Mouse (Mus musculus) small intestine, adult 2 months (tissue): Measurements from ENCODE around the gene Dnase1l1. TPM values are rescaled to one million over a fixed set of nuclear protein-coding genes. Genes with fewer than 3 reads are reported as not detected.

ENCODE experiments used
- H3K27ac ChIP-seq: fragments of 200-500 bp; 2 replicates; pipeline ENCODE4 v1.5.1; 2012; ENCODE audit warnings: low read depth, low read length, control low read depth, inconsistent platforms; ENCODE audit not compliant: insufficient read depth
- H3K27me3 ChIP-seq: fragments of 200-500 bp; 2 replicates; pipeline ENCODE4 v1.6.1; 2012; ENCODE audit warnings: mild to moderate bottlenecking, moderate library complexity, low read length, inconsistent platforms; ENCODE audit not compliant: control insufficient read depth, insufficient read depth
- H3K36me3 ChIP-seq: fragments of 200-500 bp; 2 replicates; pipeline ENCODE4 v1.6.1; 2012; ENCODE audit warnings: mild to moderate bottlenecking, low read length, control low read depth, inconsistent platforms; ENCODE audit not compliant: control insufficient read depth, insufficient read depth
- H3K4me1 ChIP-seq: fragments of 200-500 bp; 2 replicates; pipeline ENCODE4 v1.6.1; 2012; ENCODE audit warnings: low read length, inconsistent platforms, mixed read lengths; ENCODE audit not compliant: control insufficient read depth, insufficient read depth, insufficient read length
- H3K4me3 ChIP-seq: fragments of 200-500 bp; 2 replicates; pipeline ENCODE4 v1.5.1; 2012; ENCODE audit warnings: low read depth, mild to moderate bottlenecking, control low read depth, inconsistent platforms, low read length, moderate library complexity
- CTCF ChIP-seq: fragments of 200-500 bp; IDR thresholded peaks from 2 replicates; pipeline ENCODE4 v1.5.1; 2012; ENCODE audit warnings: low read depth, mild to moderate bottlenecking, control low read depth, inconsistent platforms, low read length, moderate library complexity, mixed read lengths; ENCODE audit not compliant: insufficient replicate concordance, insufficient read length; ENCODE audit errors: extremely low read depth
- POLR2A ChIP-seq: fragments of 200-500 bp; IDR thresholded peaks from 2 replicates; pipeline ENCODE4 v1.6.1; 2012; ENCODE audit warnings: low read depth, mild to moderate bottlenecking, control low read depth, inconsistent platforms, low read length, moderate library complexity
- WGBS: fragments of 180-500 bp; shearing (Covaris S2); methylation state at CpG from one replicate; pipeline ENCODE4 v1.1.7; 2018; 5-methylcytosine and 5-hydroxymethylcytosine counted together
- polyA plus RNA-seq: library from polyadenylated mRNA; depleted of rRNA; stranded (reverse); fragments of >200 nt; gene quantifications from 2 replicates; pipeline ENCODE4 v1.2.3, GENCODE M21; 2012

The Dnase1l1 gene
- polyA plus RNA-seq, 1 experiment: 13.9 TPM

GRCm38 (mm10) chrX:74245687-74246086, 36.5 kb downstream of the Dnase1l1 start:
- peak overlapping the region; percentile 69 for H3K27ac ChIP-seq
- no peaks in the 10 kb centered on the region for H3K27me3 ChIP-seq
- H3K36me3 ChIP-seq: peaks cover 6% of the 10 kb centered on the region; the same call in 1 of the 2 replicates
- 28% methylated on average over 21 of the region's 21 CpGs for WGBS
- H3K4me1 ChIP-seq: no peaks in the 10 kb centered on the region
- TF ChIP-seq CTCF (no peak), POLR2A (no peak)
- peak overlapping the region; percentile 85 for H3K4me3 ChIP-seq

GRCm38 (mm10) chrX:74245107-74245506, 37.0 kb downstream of the Dnase1l1 start:
- peaks cover 7% of the 10 kb centered on the region for H3K36me3 ChIP-seq
- no peak for TF ChIP-seq POLR2A
- TF ChIP-seq CTCF: no peak
- peak overlapping the region; percentile 69 for H3K27ac ChIP-seq
- no peak overlapping the region for H3K4me3 ChIP-seq
- H3K4me1 ChIP-seq: no peaks in the 10 kb centered on the region
- 70% methylated on average over 1 of the region's 1 CpGs for WGBS
- no peaks in the 10 kb centered on the region for H3K27me3 ChIP-seq

GRCm38 (mm10) chrX:74244614-74245083, 37.5 kb downstream of the Dnase1l1 start:
- TF ChIP-seq CTCF: no peak
- TF ChIP-seq POLR2A: no peak
- Histone ChIP-seq H3K27me3 (no peaks in the 10 kb centered on the region), H3K4me1 (no peaks in the 10 kb centered on the region), H3K36me3 (peaks cover 8% of the 10 kb centered on the region), H3K4me3 (no peak overlapping the region), H3K27ac (peak overlapping the region; percentile 69)
- 76% methylated on average over 3 of the region's 3 CpGs for WGBS

GRCm38 (mm10) chrX:74243807-74244206, 38.3 kb downstream of the Dnase1l1 start:
- H3K27ac ChIP-seq: peak overlapping the region; percentile 69
- 60% methylated on average over 3 of the region's 3 CpGs for WGBS
- peak overlapping the region; percentile 19 for H3K4me3 ChIP-seq
- peaks cover 8% of the 10 kb centered on the region for H3K36me3 ChIP-seq
- no peaks in the 10 kb centered on the region for H3K27me3 ChIP-seq
- H3K4me1 ChIP-seq: no peaks in the 10 kb centered on the region
- TF ChIP-seq POLR2A (no peak), CTCF (no peak)

GRCm38 (mm10) chrX:74243396-74243795, 38.7 kb downstream of the Dnase1l1 start:
- WGBS: 66% methylated on average over 2 of the region's 2 CpGs
- Histone ChIP-seq H3K4me1 (no peaks in the 10 kb centered on the region), H3K4me3 (no peak overlapping the region), H3K27me3 (no peaks in the 10 kb centered on the region), H3K27ac (peak overlapping the region; percentile 69), H3K36me3 (peaks cover 8% of the 10 kb centered on the region)
- TF ChIP-seq POLR2A: no peak
- no peak for TF ChIP-seq CTCF

GRCm38 (mm10) chrX:74240332-74240731, 41.8 kb downstream of the Dnase1l1 start:
- H3K27me3 ChIP-seq: no peaks in the 10 kb centered on the region
- H3K4me3 ChIP-seq: no peak overlapping the region
- 84% methylated on average over 4 of the region's 4 CpGs for WGBS
- no peak overlapping the region for H3K27ac ChIP-seq
- H3K4me1 ChIP-seq: no peaks in the 10 kb centered on the region
- no peak for TF ChIP-seq CTCF
- no peak for TF ChIP-seq POLR2A
- H3K36me3 ChIP-seq: peaks cover 19% of the 10 kb centered on the region

- Histone ChIP-seq H3K27ac (no peak overlapping the region), H3K36me3 (peaks cover 25% of the 10 kb centered on the region), H3K4me1 (no peaks in the 10 kb centered on the region), H3K4me3 (no peak overlapping the region), H3K27me3 (no peaks in the 10 kb centered on the region)
- 84% methylated on average over 5 of the region's 5 CpGs for WGBS
- TF ChIP-seq CTCF: no peak
- TF ChIP-seq POLR2A: no peak
These were observed 48.9 kb downstream of the Dnase1l1 start for GRCm38 (mm10) chrX:74233196-74233595.
